Mouse (Mus musculus) monocyte, adult 59 days (primary cell): ENCODE measurements around the gene Selenov. TPM values are rescaled to one million over a fixed set of nuclear protein-coding genes. Genes with fewer than 3 reads are reported as not detected.

Experiments
- total RNA-seq, 2 experiments: library from RNA; stranded (reverse); gene quantifications; one replicate each; pipeline ENCODE4 v1.2.4; 2023

The Selenov gene
- not detected for total RNA-seq

GRCm38 (mm10) chr7:28290638-28291590 is at the start of gene Selenov:
Gene Selenov, minus strand, starts transcription at chr7:28291186.

GRCm38 (mm10) chr7:28338108-28338998 is 47.4 kb upstream of the Selenov start, which contains the start of gene Supt5:
Gene Supt5, minus strand, starts transcription at chr7:28338746.

GRCm38 (mm10) chr7:28311926-28312543 is 21.0 kb upstream of the Selenov start, which contains the start of gene Timm50:
Gene Timm50, minus strand, starts transcription at chr7:28312072.

GRCm38 (mm10) chr7:28301616-28302433 is 10.8 kb upstream of the Selenov start, which contains the start of gene Dll3:
Gene Dll3, minus strand, starts transcription at chr7:28302238.

GRCm38 (mm10) chr7:28277615-28278278 is 13.2 kb downstream of the Selenov start, which contains the start of gene Eid2b:
Gene Eid2b, plus strand, starts transcription at chr7:28277739.

GRCm38 (mm10) chr7:28267129-28268041 is 23.6 kb downstream of the Selenov start, which contains the start of gene Eid2:
Gene Eid2, plus strand, starts transcription at chr7:28267881.

Other genes with a start within 250 kb of the Selenov start
- gene Psmc4, start 241.1 kb downstream of the Selenov start, total RNA-seq = 10 to 100 TPM; 78.9 to 80.8 TPM
- gene Fcgbp, start 219.9 kb downstream of the Selenov start, total RNA-seq = not detected
- not detected for gene 9530053A07Rik, start 161.7 kb downstream of the Selenov start, total RNA-seq
- 100 to 1,000 TPM; 127 to 139 TPM for gene Fbl, start 121.5 kb downstream of the Selenov start, total RNA-seq
- gene Dyrk1b, start 111.7 kb downstream of the Selenov start, total RNA-seq = 10 to 100 TPM; 14.8 to 15.4 TPM
- gene Eid2, start 23.3 kb downstream of the Selenov start, total RNA-seq = 1 to 10 TPM; 1.6 to 2.3 TPM
- gene Eid2b, start 13.4 kb downstream of the Selenov start, total RNA-seq = 1 to 10 TPM; 6.0 to 7.1 TPM
- gene Dll3, start 11.1 kb upstream of the Selenov start, total RNA-seq = not detected
- 10 to 100 TPM; 28.9 to 29.0 TPM for gene Timm50, start 20.9 kb upstream of the Selenov start, total RNA-seq
- 100 to 1,000 TPM; 118 to 123 TPM for gene Supt5, start 47.6 kb upstream of the Selenov start, total RNA-seq
- gene Rps16, start 59.5 kb upstream of the Selenov start, total RNA-seq = 1,000 to 10,000 TPM; 1,784 to 1,904 TPM
- gene Plekhg2, start 81.4 kb upstream of the Selenov start, total RNA-seq = 10 to 100 TPM; 38.7 to 42.8 TPM
- 1,000 to 10,000 TPM; 3,101 to 3,326 TPM for gene Zfp36, start 89.1 kb upstream of the Selenov start, total RNA-seq
- 10 to 100 TPM; 15.0 to 18.4 TPM for gene Med29, start 101.5 kb upstream of the Selenov start, total RNA-seq
- 100 to 1,000 TPM; 153 to 188 TPM for gene Paf1, start 101.8 kb upstream of the Selenov start, total RNA-seq
- 100 to 1,000 TPM; 265 to 280 TPM for gene Gmfg, start 146.3 kb upstream of the Selenov start, total RNA-seq
- 10 to 100 TPM; 10.6 to 17.6 TPM for gene Lrfn1, start 160.8 kb upstream of the Selenov start, total RNA-seq
- not detected for gene Ifnl2, start 219.3 kb upstream of the Selenov start, total RNA-seq
- not detected for gene Ifnl3, start 231.7 kb upstream of the Selenov start, total RNA-seq
- gene Sycn, start 249.7 kb upstream of the Selenov start, total RNA-seq = not detected